Mouse (Mus musculus) kidney, postnatal 0 days (tissue): ENCODE measurements at regions not wholly inside any gene's neighbourhood (a gene's known extent, or its start where the extent isn't known, plus 50 kb on each side); places are given as distances from the start of the nearest gene placed in this dataset.

ENCODE experiments used
- ATAC-seq: fragments of 200-750 bp; cut with Nextera tagmentation; replicated peaks from 2 replicates; pipeline ENCODE4 v1.8.0; 2017; ENCODE audit warnings: low read depth, moderate number of reproducible peaks, moderate TSS enrichment, moderate library complexity; ENCODE audit not compliant: low FRiP score
- DNase-seq: peaks from one replicate; pipeline ENCODE4 v3.0.0-alpha.2; 2016; ENCODE audit warnings: low spot score
- H3K27ac ChIP-seq: fragments of 300-500 bp; sonication (generic); 2 replicates; pipeline ENCODE4 v1.5.1; 2014; ENCODE audit warnings: mild to moderate bottlenecking
- H3K27me3 ChIP-seq: fragments of 300-500 bp; sonication (generic); 2 replicates; pipeline ENCODE4 v1.6.1; 2014; ENCODE audit warnings: low read length, mixed read lengths; ENCODE audit not compliant: insufficient read depth
- H3K36me3 ChIP-seq: fragments of 300-500 bp; sonication (generic); 2 replicates; pipeline ENCODE4 v1.6.1; 2014; ENCODE audit warnings: low read length, mixed read lengths; ENCODE audit not compliant: insufficient read depth
- H3K4me1 ChIP-seq: fragments of 300-500 bp; sonication (generic); replicated peaks from 2 replicates; pipeline ENCODE4 v1.6.1; 2014; ENCODE audit warnings: antibody characterized with exemption, low read length, mixed read lengths; ENCODE audit not compliant: insufficient read depth
- H3K4me2 ChIP-seq: fragments of 300-500 bp; sonication (generic); 2 replicates; pipeline ENCODE4 v1.6.1; 2014; ENCODE audit warnings: mild to moderate bottlenecking, low read length, moderate library complexity, mixed read lengths
- H3K4me3 ChIP-seq: fragments of 300-500 bp; sonication (generic); replicated peaks from 2 replicates; pipeline ENCODE4 v1.5.1; 2014; ENCODE audit warnings: low read depth, low read length
- H3K9ac ChIP-seq: fragments of 300-500 bp; sonication (generic); 2 replicates; pipeline ENCODE4 v1.6.1; 2014; ENCODE audit warnings: low read depth, low read length
- H3K9me3 ChIP-seq: fragments of 300-500 bp; sonication (generic); replicated peaks from 2 replicates; pipeline ENCODE4 v1.6.1; 2016; ENCODE audit warnings: low read length, inconsistent platforms, mixed read lengths
- CTCF ChIP-seq: IDR thresholded peaks from 2 replicates; pipeline ENCODE4 v1.5.1; 2016; ENCODE audit warnings: antibody characterized with exemption, low read depth, mild to moderate bottlenecking, moderate library complexity
- WGBS: fragments of 180-500 bp; shearing (Covaris S2); extraction: QIAGEN DNeasy Blood & Tissue Kit; methylation state at CpG from one replicate; pipeline ENCODE4 v1.1.7; 2014; 5-methylcytosine and 5-hydroxymethylcytosine counted together

DNA sequence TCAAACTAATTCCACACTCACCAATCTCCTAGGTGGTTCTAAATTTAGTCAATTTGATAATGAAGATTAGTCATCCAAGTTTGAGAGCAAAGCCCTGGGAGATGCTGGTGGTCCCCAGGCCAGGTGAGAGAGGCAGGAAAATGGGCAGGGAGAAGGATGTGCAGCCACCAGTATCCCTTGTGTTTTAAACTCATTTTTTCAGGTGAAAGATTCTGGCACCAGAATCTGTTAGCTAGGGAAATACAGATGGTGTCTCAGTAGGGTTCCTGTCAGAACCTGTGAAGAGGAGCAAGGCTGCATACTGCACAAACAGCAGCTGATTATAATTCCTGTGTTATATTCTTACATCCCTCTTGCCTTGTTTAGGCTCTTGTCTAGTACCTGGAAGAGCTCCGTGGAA lies 527.5 kb upstream of the Lrrc6 start:
- H3K4me3 ChIP-seq, result no peak overlapping the region
- WGBS, result 82% methylated on average over 1 of the region's 1 CpGs
- no peak for TF ChIP-seq CTCF
- no peak overlapping the region for H3K27ac ChIP-seq
- H3K4me2 ChIP-seq, result no peak overlapping the region
- H3K9me3 ChIP-seq, result no peaks in the 10 kb centered on the region
- H3K36me3 ChIP-seq, result no peaks in the 10 kb centered on the region
- ATAC-seq, result no peak
- no peaks in the 10 kb centered on the region for H3K27me3 ChIP-seq
- DNase-seq, result no peak
- no peaks in the 10 kb centered on the region for H3K4me1 ChIP-seq
- H3K9ac ChIP-seq, result no peak overlapping the region

DNA sequence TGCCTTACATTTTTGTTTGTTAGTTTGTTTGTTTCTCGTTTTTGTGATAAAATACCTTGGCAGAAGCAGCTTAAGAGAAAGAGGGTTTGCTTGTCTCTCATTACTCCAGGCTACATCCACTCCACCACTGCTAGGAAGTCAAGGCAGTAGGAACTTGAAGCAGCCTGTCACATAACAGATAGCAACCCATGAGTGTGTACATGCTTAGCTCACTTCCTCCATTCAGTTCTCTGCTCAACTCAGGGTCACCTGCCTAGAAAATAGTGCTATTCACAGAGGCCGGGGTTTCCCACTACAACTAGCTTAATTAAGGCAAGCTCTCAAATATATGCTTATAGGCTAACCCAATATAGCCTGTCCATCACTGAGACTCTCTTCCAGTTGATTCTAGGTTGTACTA lies 527.0 kb upstream of the Lrrc6 start:
- DNase-seq (no peak), ATAC-seq (no peak)
- Histone ChIP-seq H3K4me1 (no peaks in the 10 kb centered on the region), H3K4me3 (no peak overlapping the region), H3K36me3 (no peaks in the 10 kb centered on the region), H3K27me3 (no peaks in the 10 kb centered on the region), H3K27ac (no peak overlapping the region), H3K4me2 (no peak overlapping the region), H3K9ac (no peak overlapping the region), H3K9me3 (0 out of 2 replicates have a peak, but pooled peaks cover 3% of the 10 kb centered on the region)
- no peak for TF ChIP-seq CTCF
- 88% methylated on average over 2 of the region's 2 CpGs for WGBS

DNA sequence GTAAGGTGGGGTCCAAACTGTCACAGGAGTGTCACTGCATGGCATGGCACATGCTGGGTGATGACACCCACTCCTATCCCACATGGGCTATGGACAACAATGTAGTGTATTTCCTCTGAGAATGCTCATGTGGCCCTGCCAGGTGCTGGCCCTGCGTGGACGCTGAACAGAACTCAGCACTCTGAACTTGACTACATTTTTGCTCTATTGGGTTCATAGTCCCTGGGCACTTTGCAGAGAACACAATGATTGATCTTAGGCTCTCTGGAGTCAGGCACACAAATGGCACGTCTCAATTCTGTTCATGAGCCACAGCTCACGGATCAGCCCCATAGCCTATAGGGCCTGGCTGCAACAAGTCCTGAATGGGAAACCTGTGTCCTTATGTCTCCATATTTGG lies 525.0 kb upstream of the Lrrc6 start:
- WGBS, result 91% methylated on average over 4 of the region's 4 CpGs
- H3K9me3 ChIP-seq, result 0 out of 2 replicates have a peak, but pooled peaks cover 3% of the 10 kb centered on the region

DNA sequence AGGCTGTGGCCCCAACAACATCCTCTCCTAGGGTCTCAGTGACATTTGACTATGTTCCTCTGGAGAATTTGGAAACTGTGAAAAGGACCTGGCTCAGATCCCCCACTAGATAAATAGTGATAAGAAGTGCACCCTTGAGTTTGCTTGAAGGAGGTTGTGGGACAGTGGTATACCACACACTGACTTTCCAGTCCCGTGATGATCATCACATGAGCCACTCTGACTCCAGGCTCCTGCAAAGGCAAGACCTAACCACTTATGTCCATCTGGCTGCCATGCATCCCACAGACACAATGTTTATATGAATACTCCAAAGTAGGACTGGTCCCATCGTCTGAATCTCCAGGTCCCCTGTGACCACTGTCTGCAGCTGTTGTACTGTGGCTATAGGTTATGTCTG lies 523.7 kb upstream of the Lrrc6 start:
- 0 out of 2 replicates have a peak, but pooled peaks cover under 1% of the 10 kb centered on the region for H3K4me1 ChIP-seq
- no peaks in the 10 kb centered on the region for H3K36me3 ChIP-seq
- no peak overlapping the region for H3K4me2 ChIP-seq
- no peak for TF ChIP-seq CTCF
- H3K27ac ChIP-seq, result no peak overlapping the region
- no peak for DNase-seq
- ATAC-seq, result no peak
- H3K27me3 ChIP-seq, result no peaks in the 10 kb centered on the region
- H3K4me3 ChIP-seq, result no peak overlapping the region
- H3K9me3 ChIP-seq, result 0 out of 2 replicates have a peak, but pooled peaks cover 3% of the 10 kb centered on the region
- WGBS, result 63% methylated on average over 2 of the region's 2 CpGs
- no peak overlapping the region for H3K9ac ChIP-seq

More for the DNA sequence above, 525.0 kb upstream of the Lrrc6 start:
- H3K27me3 ChIP-seq, result no peaks in the 10 kb centered on the region
- no peaks in the 10 kb centered on the region for H3K36me3 ChIP-seq
- no peak overlapping the region for H3K4me3 ChIP-seq
- no peak overlapping the region for H3K9ac ChIP-seq
- no peaks in the 10 kb centered on the region for H3K4me1 ChIP-seq
- no peak for ATAC-seq
- no peak for DNase-seq
- no peak overlapping the region for H3K27ac ChIP-seq
- TF ChIP-seq CTCF, result no peak
- H3K4me2 ChIP-seq, result no peak overlapping the region

DNA sequence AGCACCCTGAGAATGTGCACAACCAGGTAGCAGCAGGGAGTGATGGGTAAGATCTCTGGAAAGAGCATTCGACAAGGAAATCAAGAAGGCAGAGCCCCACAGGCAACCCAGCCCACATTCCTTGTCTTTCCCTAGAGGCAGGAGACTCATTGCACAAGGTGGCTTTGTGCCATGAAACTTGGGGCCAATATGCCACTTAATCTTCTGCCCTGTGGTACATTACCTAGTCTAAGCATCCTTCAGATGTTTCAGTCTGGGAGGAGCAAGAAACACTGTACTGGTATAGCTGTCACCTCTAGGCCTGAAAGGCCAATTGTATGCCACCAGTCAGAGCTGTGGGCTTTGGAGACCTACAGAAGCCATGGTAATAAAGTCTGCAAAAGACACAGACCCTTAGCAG lies 522.4 kb upstream of the Lrrc6 start:
- Histone ChIP-seq H3K9ac (no peak overlapping the region), H3K4me3 (no peak overlapping the region), H3K4me1 (0 out of 2 replicates have a peak, but pooled peaks cover 9% of the 10 kb centered on the region), H3K27me3 (no peaks in the 10 kb centered on the region), H3K4me2 (no peak overlapping the region), H3K9me3 (0 out of 2 replicates have a peak, but pooled peaks cover 3% of the 10 kb centered on the region), H3K36me3 (no peaks in the 10 kb centered on the region), H3K27ac (no peak overlapping the region)
- ATAC-seq (no peak), DNase-seq (no peak)
- no peak for TF ChIP-seq CTCF
- 89% methylated on average over 1 of the region's 1 CpGs for WGBS

DNA sequence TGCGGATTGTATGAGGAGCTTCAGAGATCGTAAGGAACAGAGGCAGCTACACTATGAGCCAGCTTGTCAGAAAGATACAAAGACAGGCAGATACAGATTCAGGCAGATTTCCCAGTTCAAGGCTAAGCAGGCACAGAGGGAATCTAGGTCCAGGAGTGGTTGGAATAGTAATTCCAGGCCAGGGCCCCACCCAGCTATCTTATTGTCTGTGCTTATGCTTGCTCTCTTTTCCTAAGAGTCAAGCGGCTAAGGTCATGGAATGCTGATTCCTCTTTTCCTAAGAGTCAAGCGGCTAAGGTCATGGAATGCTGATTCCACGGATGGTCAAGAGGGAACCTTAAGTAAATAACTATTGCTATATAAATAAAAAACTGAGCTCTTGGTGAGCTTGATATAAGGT lies 520.7 kb upstream of the Lrrc6 start:
- Histone ChIP-seq H3K27ac (no peak overlapping the region), H3K9me3 (0 out of 2 replicates have a peak, but pooled peaks cover 3% of the 10 kb centered on the region), H3K36me3 (no peaks in the 10 kb centered on the region), H3K4me2 (no peak overlapping the region), H3K4me3 (no peak overlapping the region), H3K9ac (no peak overlapping the region), H3K4me1 (0 out of 2 replicates have a peak, but pooled peaks cover 9% of the 10 kb centered on the region), H3K27me3 (no peaks in the 10 kb centered on the region)
- ATAC-seq (no peak), DNase-seq (no peak)
- 70% methylated on average over 5 of the region's 5 CpGs for WGBS
- TF ChIP-seq CTCF, result no peak

DNA sequence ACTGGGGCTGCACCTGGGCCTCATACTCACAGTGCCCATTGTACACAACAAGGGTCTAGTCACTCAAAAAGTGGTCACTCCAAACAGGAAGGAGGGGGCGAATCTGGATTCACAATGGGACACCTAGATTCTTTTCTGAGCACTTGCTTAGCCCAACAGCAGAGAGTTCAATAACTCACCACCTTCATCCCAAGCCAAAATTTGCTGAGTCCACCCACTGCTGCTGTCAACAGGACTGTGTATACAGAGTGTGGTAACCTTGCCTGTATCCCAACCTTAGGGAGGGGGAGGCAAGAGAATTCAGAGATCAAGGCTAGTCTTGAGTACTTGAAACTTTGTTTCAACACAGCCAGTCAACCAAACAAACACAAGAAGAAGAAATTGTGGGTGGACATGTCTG lies 519.2 kb upstream of the Lrrc6 start:
- Histone ChIP-seq H3K36me3 (no peaks in the 10 kb centered on the region), H3K9ac (no peak overlapping the region), H3K4me3 (no peak overlapping the region), H3K4me1 (0 out of 2 replicates have a peak, but pooled peaks cover 9% of the 10 kb centered on the region), H3K4me2 (no peak overlapping the region), H3K9me3 (0 out of 2 replicates have a peak, but pooled peaks cover 3% of the 10 kb centered on the region), H3K27me3 (no peaks in the 10 kb centered on the region), H3K27ac (peak overlapping the region; percentile 75; the same call in 1 of the 2 replicates)
- TF ChIP-seq CTCF, result no peak
- WGBS, result 94% methylated on average over 1 of the region's 1 CpGs
- no peak for ATAC-seq
- no peak for DNase-seq
